Mouse (Mus musculus): ENCODE data around the gene Habp2. TPM values are rescaled to one million over a fixed set of nuclear protein-coding genes. Genes with fewer than 3 reads are reported as not detected.

Gene Habp2
- polyA plus RNA-seq, 1 experiment from 2014 or later = 0.29 TPM

DNA sequence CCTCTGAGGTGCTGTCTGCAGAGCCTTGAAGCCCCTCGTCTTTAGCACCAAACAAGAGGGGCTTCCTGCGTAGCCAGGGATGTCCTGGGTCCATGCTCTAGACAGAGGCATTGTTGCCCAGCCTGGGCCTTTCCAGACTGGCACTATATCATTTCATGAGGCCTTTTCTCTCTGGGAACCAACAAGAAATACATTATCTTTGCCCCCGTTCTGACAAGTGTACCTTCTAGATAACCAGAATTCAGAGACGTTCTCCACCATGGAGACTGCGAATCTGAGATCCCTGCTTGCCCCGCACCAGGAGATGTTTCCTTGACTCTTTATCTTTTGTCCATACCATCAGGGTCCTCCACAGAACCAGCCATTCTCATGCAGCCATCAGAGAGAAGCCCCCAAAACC is 32.7 kb downstream of the Habp2 start:
- Histone ChIP-seq H3K4me1 (ENCODE audit: control insufficient read depth, insufficient read depth, low read length) (no peaks in the 10 kb centered on the region), H3K36me3 (ENCODE audit: control insufficient read depth, insufficient read depth, low read length) (no peaks in the 10 kb centered on the region), H3K4me2 (ENCODE audit: low read depth, low read length) (no peak overlapping the region), H3K4me3 (ENCODE audit: low read depth, low read length) (no peak overlapping the region), H3K27me3 (ENCODE audit: control insufficient read depth, insufficient read depth, low read length) (no peaks in the 10 kb centered on the region), H3K9me3 (ENCODE audit: control insufficient read depth, low read length) (no peaks in the 10 kb centered on the region), H3K9ac (replicated peaks; ENCODE audit: low read depth, low read length) (no peak overlapping the region), H3K27ac (ENCODE audit: low read depth, low read length) (no peak overlapping the region)
- WGBS = 84% methylated on average over 6 of the region's 6 CpGs
- no peak for ATAC-seq (ENCODE audit: low read depth)

DNA sequence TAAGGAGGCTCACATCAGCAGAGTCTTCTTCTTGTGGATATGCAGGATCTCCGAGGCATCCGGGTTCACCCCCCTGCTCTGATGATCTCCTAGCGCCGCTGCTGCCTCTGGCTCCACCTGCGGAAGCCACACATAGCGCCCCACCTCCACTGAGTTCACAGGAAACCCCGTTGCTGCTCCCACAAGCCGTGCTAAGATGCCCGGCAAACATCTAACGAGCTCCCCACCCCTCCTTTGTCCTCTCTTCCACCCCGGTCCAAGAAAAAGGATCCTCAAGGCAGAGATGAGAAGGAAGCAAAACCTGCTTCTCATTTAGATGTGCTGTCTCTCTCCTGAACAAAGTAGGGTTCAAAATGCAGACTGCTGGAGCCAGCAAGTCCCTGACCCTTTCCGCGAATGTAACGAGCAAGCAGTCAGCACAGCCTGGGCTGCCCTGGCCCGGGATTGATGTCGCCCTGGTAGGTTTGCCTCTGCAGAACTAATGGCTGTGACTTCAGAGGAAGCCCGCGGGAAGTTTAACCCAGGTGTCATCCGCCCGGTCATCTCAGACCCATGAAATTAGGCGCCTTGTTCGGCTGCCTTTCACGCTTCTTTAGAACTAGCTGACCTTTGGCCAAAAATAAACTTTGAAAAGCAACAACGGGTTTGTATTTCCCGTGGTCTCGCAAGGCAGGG is 33.4 kb downstream of the Habp2 start:
- Histone ChIP-seq H3K36me3 (ENCODE audit: control insufficient read depth, insufficient read depth, low read length) (no peaks in the 10 kb centered on the region), H3K4me2 (ENCODE audit: low read depth, low read length) (peak overlapping the region; percentile 12; the same call in 1 of the 2 replicates), H3K4me3 (ENCODE audit: low read depth, low read length) (no peak overlapping the region), H3K27me3 (ENCODE audit: control insufficient read depth, insufficient read depth, low read length) (no peaks in the 10 kb centered on the region), H3K9ac (replicated peaks; ENCODE audit: low read depth, low read length) (no peak overlapping the region), H3K4me1 (ENCODE audit: control insufficient read depth, insufficient read depth, low read length) (no peaks in the 10 kb centered on the region), H3K9me3 (ENCODE audit: control insufficient read depth, low read length) (no peaks in the 10 kb centered on the region), H3K27ac (ENCODE audit: low read depth, low read length) (no peak overlapping the region)
- WGBS = 16% methylated on average over 26 of the region's 26 CpGs
- 0 out of 2 replicates have a peak, but pooled peaks have one; percentile 21 for ATAC-seq (ENCODE audit: low read depth)

DNA sequence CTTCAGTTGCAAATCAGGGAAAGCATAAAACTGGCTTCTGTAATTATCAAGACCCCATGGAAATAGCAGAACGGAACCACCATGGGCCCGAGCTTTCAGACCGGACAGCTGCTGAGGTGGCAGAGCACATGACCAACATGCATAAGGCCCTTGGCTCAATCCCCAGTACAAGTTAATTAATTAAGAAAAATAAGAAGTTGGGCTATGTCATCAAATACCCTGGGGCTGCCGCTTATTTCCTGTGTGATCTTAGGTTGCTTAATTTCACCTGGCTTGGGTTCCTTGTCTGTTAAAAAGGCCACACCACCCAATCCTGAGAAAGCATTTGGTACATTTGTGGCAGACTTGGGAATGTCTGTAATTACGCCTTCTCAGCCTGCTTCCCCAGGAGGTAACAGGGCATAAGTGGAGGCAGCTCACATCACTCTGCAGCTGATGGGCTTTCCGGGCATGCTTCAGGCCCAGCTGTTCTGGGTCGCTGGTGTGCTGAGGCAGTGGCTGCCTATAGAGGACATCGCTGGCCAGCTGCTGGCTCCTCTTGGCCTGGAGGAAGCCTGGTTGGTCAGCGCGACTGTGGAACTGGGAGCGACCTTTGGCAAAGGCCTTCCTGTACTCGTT is 34.5 kb downstream of the Habp2 start:
- H3K4me1 ChIP-seq (ENCODE audit: control insufficient read depth, insufficient read depth, low read length) = peaks cover 7% of the 10 kb centered on the region; the same call in 1 of the 2 replicates
- no peaks in the 10 kb centered on the region for H3K36me3 ChIP-seq (ENCODE audit: control insufficient read depth, insufficient read depth, low read length)
- H3K27me3 ChIP-seq (ENCODE audit: control insufficient read depth, insufficient read depth, low read length) = no peaks in the 10 kb centered on the region
- no peak overlapping the region for H3K27ac ChIP-seq (ENCODE audit: low read depth, low read length)
- no peaks in the 10 kb centered on the region for H3K9me3 ChIP-seq (ENCODE audit: control insufficient read depth, low read length)
- 75% methylated on average over 12 of the region's 12 CpGs for WGBS
- no peak for ATAC-seq (ENCODE audit: low read depth)
- no peak overlapping the region for H3K4me2 ChIP-seq (ENCODE audit: low read depth, low read length)
- no peak overlapping the region for H3K9ac ChIP-seq (replicated peaks; ENCODE audit: low read depth, low read length)
- H3K4me3 ChIP-seq (ENCODE audit: low read depth, low read length) = no peak overlapping the region

DNA sequence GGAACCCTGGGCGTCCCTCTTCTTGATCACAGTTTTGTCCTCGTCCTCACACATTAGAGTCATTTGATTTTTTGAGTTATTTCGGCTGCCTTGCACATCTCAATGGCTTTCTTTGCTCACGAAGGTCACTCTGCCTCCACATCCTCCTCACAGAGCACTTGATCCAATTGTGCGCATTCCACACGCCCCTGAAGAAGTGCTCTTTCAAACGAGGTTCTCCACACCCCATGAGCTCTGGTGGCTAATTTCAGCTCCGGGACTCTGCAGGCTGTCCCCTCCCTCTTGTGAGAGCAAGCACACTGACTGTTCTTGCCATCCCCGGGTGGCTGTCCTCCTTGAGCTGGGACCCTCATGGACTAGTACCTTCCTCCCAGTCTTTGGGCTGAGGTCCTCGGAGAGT is 38.7 kb downstream of the Habp2 start:
- H3K9ac ChIP-seq (replicated peaks; ENCODE audit: low read depth, low read length) = no peak overlapping the region
- no peaks in the 10 kb centered on the region for H3K36me3 ChIP-seq (ENCODE audit: control insufficient read depth, insufficient read depth, low read length)
- H3K4me1 ChIP-seq (ENCODE audit: control insufficient read depth, insufficient read depth, low read length) = peaks cover 7% of the 10 kb centered on the region; the same call in 1 of the 2 replicates
- no peak overlapping the region for H3K4me2 ChIP-seq (ENCODE audit: low read depth, low read length)
- H3K27ac ChIP-seq (ENCODE audit: low read depth, low read length) = no peak overlapping the region
- H3K4me3 ChIP-seq (ENCODE audit: low read depth, low read length) = no peak overlapping the region
- no peaks in the 10 kb centered on the region for H3K27me3 ChIP-seq (ENCODE audit: control insufficient read depth, insufficient read depth, low read length)
- 65% methylated on average over 10 of the region's 10 CpGs for WGBS
- ATAC-seq (ENCODE audit: low read depth) = no peak
- H3K9me3 ChIP-seq (ENCODE audit: control insufficient read depth, low read length) = no peaks in the 10 kb centered on the region

DNA sequence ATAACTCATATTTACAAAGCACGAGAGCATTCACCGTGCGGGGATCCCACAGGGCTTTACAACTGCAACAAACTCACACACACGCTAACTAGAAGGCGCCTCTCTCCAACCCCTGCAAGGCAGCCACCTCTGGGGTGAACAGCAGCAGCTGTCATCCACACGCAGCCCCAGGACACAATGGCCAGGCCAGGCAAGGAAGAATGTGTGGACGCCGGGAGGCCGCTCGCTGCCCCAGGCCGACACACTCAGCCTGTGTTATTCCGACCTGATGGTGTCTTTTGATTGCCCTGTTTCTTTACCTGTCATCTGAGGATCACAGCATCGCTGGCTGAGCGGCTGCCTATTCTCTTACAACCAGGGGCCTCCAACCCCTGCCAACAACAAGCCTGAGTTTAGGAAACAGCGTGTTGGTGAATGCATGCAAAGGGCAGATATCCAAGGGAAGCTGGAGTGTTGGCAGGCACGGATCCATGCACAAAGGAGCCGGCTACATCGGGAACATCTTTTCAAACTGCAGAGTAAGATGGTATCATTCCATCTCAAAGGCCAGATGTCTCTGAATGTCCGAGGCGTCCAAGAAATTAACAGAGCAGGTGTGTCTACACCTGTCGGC is 39.4 kb downstream of the Habp2 start:
- no peaks in the 10 kb centered on the region for H3K36me3 ChIP-seq (ENCODE audit: control insufficient read depth, insufficient read depth, low read length)
- H3K27ac ChIP-seq (ENCODE audit: low read depth, low read length) = no peak overlapping the region
- H3K4me1 ChIP-seq (ENCODE audit: control insufficient read depth, insufficient read depth, low read length) = peaks cover 7% of the 10 kb centered on the region; the same call in 1 of the 2 replicates
- no peaks in the 10 kb centered on the region for H3K27me3 ChIP-seq (ENCODE audit: control insufficient read depth, insufficient read depth, low read length)
- 0 out of 2 replicates have a peak overlapping the region, but pooled peaks have one; percentile 4 for H3K9ac ChIP-seq (replicated peaks; ENCODE audit: low read depth, low read length)
- H3K9me3 ChIP-seq (ENCODE audit: control insufficient read depth, low read length) = no peaks in the 10 kb centered on the region
- no peak overlapping the region for H3K4me2 ChIP-seq (ENCODE audit: low read depth, low read length)
- 37% methylated on average over 21 of the region's 21 CpGs for WGBS
- no peak for ATAC-seq (ENCODE audit: low read depth)
- H3K4me3 ChIP-seq (ENCODE audit: low read depth, low read length) = no peak overlapping the region

DNA sequence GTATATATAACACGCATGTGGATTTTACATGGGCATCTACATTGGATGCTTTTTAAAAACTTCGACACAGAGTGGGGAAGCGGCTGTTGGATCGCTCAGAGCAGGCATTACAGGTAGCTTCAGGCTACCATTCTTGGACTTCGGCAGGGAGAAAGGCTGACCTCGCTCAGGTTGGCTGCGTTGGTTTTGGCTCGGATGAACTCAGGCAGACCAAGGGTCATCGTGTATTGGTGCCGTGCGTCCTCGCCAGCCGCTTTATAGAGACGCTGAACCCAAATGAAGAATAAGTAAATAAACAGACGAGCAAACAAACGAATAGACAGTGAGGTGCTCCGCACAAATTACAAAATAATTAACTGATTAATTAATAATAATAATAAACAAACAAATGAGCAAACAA is 49.4 kb downstream of the Habp2 start:
- Histone ChIP-seq H3K9ac (replicated peaks; ENCODE audit: low read depth, low read length) (no peak overlapping the region), H3K9me3 (ENCODE audit: control insufficient read depth, low read length) (no peaks in the 10 kb centered on the region), H3K4me1 (ENCODE audit: control insufficient read depth, insufficient read depth, low read length) (no peaks in the 10 kb centered on the region), H3K4me3 (ENCODE audit: low read depth, low read length) (no peak overlapping the region), H3K27me3 (ENCODE audit: control insufficient read depth, insufficient read depth, low read length) (no peaks in the 10 kb centered on the region), H3K27ac (ENCODE audit: low read depth, low read length) (no peak overlapping the region), H3K4me2 (ENCODE audit: low read depth, low read length) (no peak overlapping the region), H3K36me3 (ENCODE audit: control insufficient read depth, insufficient read depth, low read length) (no peaks in the 10 kb centered on the region)
- ATAC-seq (ENCODE audit: low read depth) = no peak
- 95% methylated on average over 17 of the region's 17 CpGs for WGBS

DNA sequence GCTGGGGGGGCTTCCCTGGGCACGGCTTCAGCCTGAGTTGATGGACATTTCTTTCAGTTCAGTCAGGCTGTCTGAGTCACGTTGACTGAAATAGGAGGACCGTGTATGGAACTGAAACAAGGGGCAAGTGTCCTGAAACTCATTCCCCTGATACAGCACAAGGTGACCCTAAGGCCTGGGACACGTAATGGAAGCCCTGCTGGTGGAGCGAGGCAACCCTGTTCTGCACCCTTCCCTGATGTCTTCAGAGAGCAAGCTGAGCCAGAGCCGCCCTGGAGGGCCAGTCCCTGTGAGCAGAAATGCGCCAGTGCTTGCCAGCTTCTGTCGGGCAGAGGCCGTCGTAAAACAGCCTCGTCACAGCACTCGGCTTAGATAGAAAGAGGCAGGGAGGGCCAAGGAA is 49.9 kb downstream of the Habp2 start:
- Histone ChIP-seq H3K9me3 (ENCODE audit: control insufficient read depth, low read length) (no peaks in the 10 kb centered on the region), H3K27me3 (ENCODE audit: control insufficient read depth, insufficient read depth, low read length) (no peaks in the 10 kb centered on the region), H3K27ac (ENCODE audit: low read depth, low read length) (no peak overlapping the region), H3K36me3 (ENCODE audit: control insufficient read depth, insufficient read depth, low read length) (no peaks in the 10 kb centered on the region), H3K4me1 (ENCODE audit: control insufficient read depth, insufficient read depth, low read length) (no peaks in the 10 kb centered on the region), H3K4me2 (ENCODE audit: low read depth, low read length) (no peak overlapping the region), H3K4me3 (ENCODE audit: low read depth, low read length) (no peak overlapping the region), H3K9ac (replicated peaks; ENCODE audit: low read depth, low read length) (no peak overlapping the region)
- 44% methylated on average over 12 of the region's 12 CpGs for WGBS
- ATAC-seq (ENCODE audit: low read depth) = no peak

DNA sequence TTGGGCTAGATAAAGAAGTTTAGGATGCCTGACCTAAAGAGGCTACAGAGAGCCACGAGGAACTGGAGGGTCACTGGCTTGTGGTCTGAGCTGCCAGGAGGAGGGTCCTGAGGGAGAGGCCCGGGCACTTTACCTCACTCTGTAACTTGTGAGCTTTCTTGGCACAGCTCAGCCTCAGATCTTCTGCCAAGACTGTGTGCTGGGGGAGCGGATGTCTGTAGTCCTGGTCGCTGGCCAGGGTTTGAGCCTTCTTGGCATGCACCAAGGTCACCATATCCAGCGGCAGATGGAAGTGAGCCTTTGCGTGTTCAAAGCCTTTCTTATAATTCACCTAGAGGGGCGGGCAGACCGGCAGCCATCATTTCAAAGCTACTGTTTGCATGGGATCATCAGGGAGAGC is 55.1 kb downstream of the Habp2 start:
- no peak for ATAC-seq (ENCODE audit: low read depth)
- Histone ChIP-seq H3K4me3 (ENCODE audit: low read depth, low read length) (no peak overlapping the region), H3K4me2 (ENCODE audit: low read depth, low read length) (no peak overlapping the region), H3K9me3 (ENCODE audit: control insufficient read depth, low read length) (no peaks in the 10 kb centered on the region), H3K27me3 (ENCODE audit: control insufficient read depth, insufficient read depth, low read length) (no peaks in the 10 kb centered on the region), H3K4me1 (ENCODE audit: control insufficient read depth, insufficient read depth, low read length) (peaks cover 11% of the 10 kb centered on the region; the same call in 1 of the 2 replicates), H3K27ac (ENCODE audit: low read depth, low read length) (no peak overlapping the region), H3K9ac (replicated peaks; ENCODE audit: low read depth, low read length) (no peak overlapping the region), H3K36me3 (ENCODE audit: control insufficient read depth, insufficient read depth, low read length) (no peaks in the 10 kb centered on the region)
- WGBS = 73% methylated on average over 8 of the region's 8 CpGs

Measured in neural tube, embryonic 14.5 days (tissue).